Comparison of ENCODE assay signal across 9 mouse cellular contexts in genomic region chr4:106785753-106786540, GRCm38 (mm10). TPM values are rescaled to one million over a fixed set of nuclear protein-coding genes. Genes with fewer than 3 reads are reported as not detected.
DNase-seq lines count a peak whose midpoint lies in the region; ATAC-seq lines count a peak whose summit lies in the region.
"Had no signal": no experiment of that assay in that cellular context is flagged by ENCODE, and none has a peak within 500 bp of the region (broad histone marks: within the 10 kb centered on the region; RNA-seq: fewer than 3 reads in every experiment).

No protein-coding gene starts in this region.

- peak overlapping the region; percentile 91 for H3K27ac ChIP-seq in forebrain, embryonic 12.5 days
- peak overlapping the region; percentile 90 for H3K27ac ChIP-seq in hindbrain, embryonic 12.5 days
- H3K27ac ChIP-seq in midbrain, embryonic 14.5 days (replicated peaks; ENCODE audit: low read depth, low read length), result peak overlapping the region; percentile 87

- 0 out of 2 replicates have a peak overlapping the region, but pooled peaks have one; percentile 21 for H3K4me2 ChIP-seq in forebrain, embryonic 12.5 days
- 0 out of 2 replicates have a peak overlapping the region, but pooled peaks have one; percentile 6 for H3K4me2 ChIP-seq in hindbrain, embryonic 12.5 days (replicated peaks)
- H3K4me2 ChIP-seq in midbrain, embryonic 14.5 days (ENCODE audit: low read length), result no peak overlapping the region

- H3K9ac ChIP-seq in forebrain, embryonic 12.5 days, result peak overlapping the region; percentile 47
- H3K9ac ChIP-seq in hindbrain, embryonic 12.5 days, result peak overlapping the region; percentile 61
- no peak overlapping the region; the same call in 1 of the 2 replicates for H3K9ac ChIP-seq in midbrain, embryonic 14.5 days (replicated peaks; ENCODE audit: low read length)

- intact Hi-C loops in left cerebral cortex, postnatal 14 days (cut with DNase I), result no loop called here

- WGBS in forebrain, embryonic 12.5 days, result 6% methylated on average over 3 of the region's 5 CpGs
- WGBS in hindbrain, embryonic 12.5 days, result 6% methylated on average over 3 of the region's 5 CpGs
- WGBS in midbrain, embryonic 14.5 days, result 0% methylated on average over 3 of the region's 5 CpGs

- H3K4me1 ChIP-seq in forebrain, embryonic 12.5 days, result peaks cover 44% of the 10 kb centered on the region
- peaks cover 53% of the 10 kb centered on the region for H3K4me1 ChIP-seq in hindbrain, embryonic 12.5 days
- H3K4me1 ChIP-seq in midbrain, embryonic 14.5 days (ENCODE audit: control insufficient read depth, insufficient read depth, low read length), result peaks cover 27% of the 10 kb centered on the region

- DNase-seq in CD4-positive, CD25-positive, alpha-beta regulatory T cell, adult 2 months (ENCODE audit: low read depth, low spot score), result peak; percentile 27
- DNase-seq in MN1 (ENCODE audit: low spot score), result peak; percentile 57
- peak; percentile 80 to 95 for DNase-seq in left cerebral cortex, postnatal 14 days (ENCODE audit: low spot score in 2 of 2)
- peak; percentile 92 for DNase-seq in midbrain, embryonic 14.5 days
- no peak for DNase-seq in T-cell, adult 2 months (ENCODE audit: low spot score)

- H3K36me3 ChIP-seq in forebrain, embryonic 12.5 days (replicated peaks), result no peaks in the 10 kb centered on the region
- no peaks in the 10 kb centered on the region for H3K36me3 ChIP-seq in hindbrain, embryonic 12.5 days
- H3K36me3 ChIP-seq in midbrain, embryonic 14.5 days (ENCODE audit: control insufficient read depth, insufficient read depth, low read length), result no peaks in the 10 kb centered on the region

- no peak overlapping the region for H3K4me3 ChIP-seq in forebrain, embryonic 12.5 days (replicated peaks)
- no peak overlapping the region for H3K4me3 ChIP-seq in hindbrain, embryonic 12.5 days
- no peak overlapping the region for H3K4me3 ChIP-seq in midbrain, embryonic 14.5 days (replicated peaks; ENCODE audit: low read depth, low read length)
- H3K4me3 ChIP-seq: erythroblast, embryonic 14.5 days had no signal

- no peaks in the 10 kb centered on the region for H3K27me3 ChIP-seq in forebrain, embryonic 12.5 days
- H3K27me3 ChIP-seq in hindbrain, embryonic 12.5 days, result no peaks in the 10 kb centered on the region
- H3K27me3 ChIP-seq in midbrain, embryonic 14.5 days (ENCODE audit: control insufficient read depth, insufficient read depth, low read length), result no peaks in the 10 kb centered on the region

- ATAC-seq in CD4-positive, CD25-positive, alpha-beta regulatory T cell, adult 4 months, result no peak
- ATAC-seq in forebrain, embryonic 12.5 days (ENCODE audit: low FRiP score), result peak; percentile 92
- ATAC-seq in hindbrain, embryonic 12.5 days (ENCODE audit: low FRiP score), result peak; percentile 92
- ATAC-seq in midbrain, embryonic 14.5 days (ENCODE audit: low FRiP score, low TSS enrichment), result peak; percentile 91

- no peaks in the 10 kb centered on the region for H3K9me3 ChIP-seq in forebrain, embryonic 12.5 days
- H3K9me3 ChIP-seq in hindbrain, embryonic 12.5 days (replicated peaks), result no peaks in the 10 kb centered on the region
- H3K9me3 ChIP-seq in midbrain, embryonic 14.5 days (ENCODE audit: control insufficient read depth, low read length), result no peaks in the 10 kb centered on the region

RNA-seq across cellular contexts. Expression of gene Acot11, which starts 18.9 kb away (rescaled TPM):
- 10 to 100 TPM in 1 of 2 experiments, 1 to 10 TPM in 1; 2.5 to 10.2 TPM for polyA plus RNA-seq in CD4-positive, CD25-positive, alpha-beta regulatory T cell, adult 4 months (2017; shearing (Covaris generic))
- 1.4 TPM in 2 replicates for polyA plus RNA-seq in forebrain, embryonic 12.5 days (2016; fragmentation: Nextera tagmentation; extraction: Ambion mirVana)
- 2.4 TPM in 2 replicates for polyA plus RNA-seq in hindbrain, embryonic 12.5 days (2016; fragmentation: Nextera tagmentation; extraction: Ambion mirVana)
- total RNA-seq in left cerebral cortex, postnatal 14 days (2021), result 10 to 100 TPM; 30.5 to 34.1 TPM
- 0.78 and 1.3 TPM in 2 replicates for polyA plus RNA-seq in midbrain, embryonic 14.5 days (2014; fragmentation: Nextera tagmentation; extraction: Ambion mirVana)

RNA-seq across cellular contexts. Expression of gene Fam151a, which starts 52.3 kb away (rescaled TPM):
- polyA plus RNA-seq in CD4-positive, CD25-positive, alpha-beta regulatory T cell, adult 4 months (2017; shearing (Covaris generic)), result not detected
- polyA plus RNA-seq in forebrain, embryonic 12.5 days (2016; fragmentation: Nextera tagmentation; extraction: Ambion mirVana), result not detected in 2 replicates
- not detected in 2 replicates for polyA plus RNA-seq in hindbrain, embryonic 12.5 days (2016; fragmentation: Nextera tagmentation; extraction: Ambion mirVana)
- total RNA-seq in left cerebral cortex, postnatal 14 days (2021), result not detected
- not detected in 2 replicates for polyA plus RNA-seq in midbrain, embryonic 14.5 days (2014; fragmentation: Nextera tagmentation; extraction: Ambion mirVana)
- polyA plus RNA-seq: erythroblast, embryonic 14.5 days had no signal

RNA-seq across cellular contexts. Expression of gene Mroh7, which starts 55.2 kb away (rescaled TPM):
- not detected for polyA plus RNA-seq in CD4-positive, CD25-positive, alpha-beta regulatory T cell, adult 4 months (2017; shearing (Covaris generic))
- 0.14 and 0.28 TPM in 2 replicates for polyA plus RNA-seq in forebrain, embryonic 12.5 days (2016; fragmentation: Nextera tagmentation; extraction: Ambion mirVana)
- 0.81 and 0.91 TPM in 2 replicates for polyA plus RNA-seq in hindbrain, embryonic 12.5 days (2016; fragmentation: Nextera tagmentation; extraction: Ambion mirVana)
- total RNA-seq in left cerebral cortex, postnatal 14 days (2021), result 1 to 10 TPM; 2.1 to 2.2 TPM
- polyA plus RNA-seq in midbrain, embryonic 14.5 days (2014; fragmentation: Nextera tagmentation; extraction: Ambion mirVana), result 0.26 and 0.43 TPM in 2 replicates
- polyA plus RNA-seq: erythroblast, embryonic 14.5 days had no signal
